Comparison of ENCODE assay signal across 9 mouse cellular contexts in the genomic region with DNA sequence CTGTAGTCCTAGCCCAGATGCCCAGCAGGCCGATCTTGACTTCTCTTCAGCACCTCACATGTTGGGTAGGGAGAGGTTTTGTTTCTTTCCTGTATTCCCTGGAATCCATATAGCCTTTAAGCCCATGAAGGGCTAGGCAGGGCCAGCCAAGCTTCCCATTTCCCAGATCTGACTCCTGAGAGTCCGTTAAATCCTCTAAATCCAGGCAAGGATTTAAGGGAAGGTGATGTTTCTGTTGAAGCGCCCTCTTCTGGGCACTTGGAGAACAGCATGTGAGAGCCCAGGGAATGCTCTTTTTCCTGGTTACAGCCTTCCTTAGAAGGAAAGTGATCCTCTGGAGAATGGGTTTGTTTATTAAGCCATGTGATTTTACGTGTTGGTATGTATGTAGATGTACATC. TPM values are rescaled to one million over a fixed set of nuclear protein-coding genes. Genes with fewer than 3 reads are reported as not detected.
A peak's percentile ranks its signal among the peaks of the same experiment; 100 is the strongest.
DNase-seq lines count a peak whose midpoint lies in the region; ATAC-seq and TF ChIP-seq lines count a peak whose summit lies in the region.
"Had no signal": no experiment of that assay in that cellular context is flagged by ENCODE, and none has a peak within 500 bp of the region (broad histone marks: within the 10 kb centered on the region; RNA-seq: fewer than 3 reads in every experiment).

No protein-coding gene starts in this region.

- H3K27me3 ChIP-seq in kidney, embryonic 16.5 days (ENCODE audit: insufficient read depth, low read length), result no peaks in the 10 kb centered on the region
- H3K27me3 ChIP-seq: limb, embryonic 12.5 days had no signal

- no peak overlapping the region for H3K4me3 ChIP-seq in kidney, embryonic 16.5 days (ENCODE audit: low read length)
- H3K4me3 ChIP-seq in layer of hippocampus, adult 2 months, result no peak overlapping the region
- H3K4me3 ChIP-seq: erythroblast, embryonic 14.5 days; limb, embryonic 12.5 days had no signal

- WGBS in kidney, embryonic 16.5 days, result 42% methylated on average over 4 of the region's 4 CpGs

- H3K4me1 ChIP-seq in kidney, embryonic 16.5 days (ENCODE audit: insufficient read depth, low read length), result peaks cover 6% of the 10 kb centered on the region

- peak; percentile 96 for TF ChIP-seq CTCF in layer of hippocampus, adult 2 months (conservative IDR thresholded peaks at IDR 0.05)

- no peak for ATAC-seq in kidney, embryonic 16.5 days (ENCODE audit: low FRiP score, low TSS enrichment)

- no peak overlapping the region for H3K9ac ChIP-seq in kidney, embryonic 16.5 days (replicated peaks; ENCODE audit: low read length)
- H3K9ac ChIP-seq: limb, embryonic 12.5 days had no signal

- no peak overlapping the region for H3K27ac ChIP-seq in kidney, embryonic 16.5 days (ENCODE audit: low read length)
- H3K27ac ChIP-seq in layer of hippocampus, adult 2 months, result no peak overlapping the region
- H3K27ac ChIP-seq: limb, embryonic 12.5 days had no signal

- DNase-seq in kidney, adult 18-20 months, result peak; percentile 73
- DNase-seq in 416B (ENCODE audit: low read depth), result peak; percentile 35
- DNase-seq in CD4-positive helper T cell, adult 2 months (ENCODE audit: low read depth, low spot score), result peak; percentile 33
- DNase-seq in cerebellum, postnatal 14 days, result peak; percentile 79 to 86
- peak in 1 of 2 experiments; percentile 69 for DNase-seq in layer of hippocampus, adult 2 months (ENCODE audit: low spot score in 2 of 2)
- peak; percentile 77 for DNase-seq in retina, postnatal 1 day

- no peak overlapping the region for H3K4me2 ChIP-seq in kidney, embryonic 16.5 days (replicated peaks; ENCODE audit: low read depth, low read length)
- H3K4me2 ChIP-seq: limb, embryonic 12.5 days had no signal

- no peaks in the 10 kb centered on the region for H3K9me3 ChIP-seq in kidney, embryonic 16.5 days (ENCODE audit: low read length)
- H3K9me3 ChIP-seq: limb, embryonic 12.5 days had no signal

- peaks cover 85% of the 10 kb centered on the region for H3K36me3 ChIP-seq in kidney, embryonic 16.5 days (ENCODE audit: insufficient read depth, low read length)

RNA-seq across cellular contexts. Expression of gene Nynrin, which starts 13.2 kb away (rescaled TPM):
- polyA plus RNA-seq in kidney, embryonic 16.5 days (2015; fragmentation: Nextera tagmentation; extraction: Ambion mirVana), result 22.5 and 25.1 TPM in 2 replicates
- total RNA-seq in layer of hippocampus, adult 2 months (2021), result 1 to 10 TPM; 7.9 to 8.9 TPM

RNA-seq across cellular contexts. Expression of gene Cbln3, which starts 17.2 kb away (rescaled TPM):
- polyA plus RNA-seq in kidney, embryonic 16.5 days (2015; fragmentation: Nextera tagmentation; extraction: Ambion mirVana), result 0.42 and 0.74 TPM in 2 replicates
- total RNA-seq in layer of hippocampus, adult 2 months (2021), result under 1 TPM; 0.32 to 0.54 TPM
- polyA plus RNA-seq: erythroblast, embryonic 14.5 days had no signal

RNA-seq across cellular contexts. Expression of gene Khnyn, which starts 17.8 kb away (rescaled TPM):
- polyA plus RNA-seq in kidney, embryonic 16.5 days (2015; fragmentation: Nextera tagmentation; extraction: Ambion mirVana), result 18.7 and 19.3 TPM in 2 replicates
- 10 to 100 TPM; 13.2 to 14.7 TPM for total RNA-seq in layer of hippocampus, adult 2 months (2021)

RNA-seq across cellular contexts. Expression of gene Sdr39u1, which starts 33.1 kb away (rescaled TPM):
- 71.1 and 75.8 TPM in 2 replicates for polyA plus RNA-seq in kidney, embryonic 16.5 days (2015; fragmentation: Nextera tagmentation; extraction: Ambion mirVana)
- total RNA-seq in layer of hippocampus, adult 2 months (2021), result 10 to 100 TPM; 63.5 to 78.7 TPM

RNA-seq across cellular contexts. Expression of gene Nfatc4, which starts 44.0 kb away (rescaled TPM):
- polyA plus RNA-seq in kidney, embryonic 16.5 days (2015; fragmentation: Nextera tagmentation; extraction: Ambion mirVana), result 38.2 and 38.7 TPM in 2 replicates
- total RNA-seq in layer of hippocampus, adult 2 months (2021), result 1 to 10 TPM; 2.6 TPM
- polyA plus RNA-seq: erythroblast, embryonic 14.5 days had no signal
